Mouse (Mus musculus) megakaryocyte, embryonic 14.5 days (primary cell): ENCODE data around the gene Pacs1.

ENCODE experiments used
- FLI1 ChIP-seq: IDR thresholded peaks from 2 replicates; pipeline ENCODE4 v1.6.1; 2012; ENCODE audit warnings: low read length, inconsistent platforms, mixed read lengths
- GATA1 ChIP-seq: IDR thresholded peaks from 3 replicates; pipeline ENCODE4 v1.6.1; 2012; ENCODE audit warnings: mixed read lengths, low read length, inconsistent platforms, borderline replicate concordance

DNA sequence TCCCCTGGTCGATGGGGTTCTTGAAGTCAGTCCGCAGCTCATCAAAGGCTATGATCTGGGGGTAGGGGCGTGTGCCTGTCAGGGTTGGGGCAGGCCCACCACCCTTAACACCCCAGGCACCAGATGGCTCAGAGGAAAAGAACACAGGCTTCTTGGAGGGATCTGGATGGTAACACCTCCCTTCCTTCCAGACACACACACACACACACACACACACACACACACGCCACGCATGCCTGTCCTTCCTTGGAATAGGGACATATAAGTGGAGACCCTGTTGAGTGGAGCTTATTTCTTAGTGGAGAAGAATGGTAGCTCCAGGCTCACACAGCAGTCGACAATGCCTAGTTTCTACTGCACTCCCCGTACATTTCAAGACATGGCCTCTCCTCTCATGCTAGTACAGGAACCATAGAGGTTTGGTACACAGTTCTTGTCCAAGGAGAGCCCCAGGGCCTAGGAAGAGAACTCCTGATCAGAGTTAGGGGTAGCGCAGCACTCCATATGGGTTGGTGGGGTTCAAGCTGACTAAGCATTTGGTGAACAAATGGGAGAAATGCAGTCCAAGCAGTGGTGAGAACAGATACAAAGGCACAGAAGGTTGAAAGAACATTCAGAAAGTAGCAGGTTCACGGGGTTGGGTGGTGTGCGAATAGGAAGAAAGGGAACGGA is 178.0 kb downstream of the Pacs1 start:
- TF ChIP-seq GATA1: no peak
- no peak for TF ChIP-seq FLI1
